Mouse (Mus musculus): ENCODE measurements around the gene Gm10720. TPM values are rescaled to one million over a fixed set of nuclear protein-coding genes. Genes with fewer than 3 reads are reported as not detected.

The Gm10720 gene
- total RNA-seq (2023) = not detected

DNA sequence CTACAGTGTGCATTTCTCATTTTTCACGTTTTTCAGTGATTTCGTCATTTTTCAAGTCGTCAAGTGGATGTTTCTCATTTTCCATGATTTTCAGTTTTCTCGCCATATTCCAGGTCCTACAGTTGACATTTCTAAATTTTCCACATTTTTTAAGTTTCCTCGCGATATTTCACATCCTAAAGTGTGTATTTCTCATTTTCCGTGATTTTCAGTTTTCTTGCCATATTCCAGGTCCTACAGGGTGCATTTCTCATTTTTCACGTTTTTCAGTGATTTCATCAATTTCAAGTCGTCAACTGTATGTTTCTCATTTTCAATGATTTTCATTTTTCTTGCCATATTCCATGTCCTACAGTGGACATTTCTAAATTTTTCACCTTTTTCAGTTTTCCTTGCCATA lies at the start of gene Gm10720:
Gene Gm10720 (plus strand): TSS at position 301 of the 400 bp plus-strand sequence.

DNA sequence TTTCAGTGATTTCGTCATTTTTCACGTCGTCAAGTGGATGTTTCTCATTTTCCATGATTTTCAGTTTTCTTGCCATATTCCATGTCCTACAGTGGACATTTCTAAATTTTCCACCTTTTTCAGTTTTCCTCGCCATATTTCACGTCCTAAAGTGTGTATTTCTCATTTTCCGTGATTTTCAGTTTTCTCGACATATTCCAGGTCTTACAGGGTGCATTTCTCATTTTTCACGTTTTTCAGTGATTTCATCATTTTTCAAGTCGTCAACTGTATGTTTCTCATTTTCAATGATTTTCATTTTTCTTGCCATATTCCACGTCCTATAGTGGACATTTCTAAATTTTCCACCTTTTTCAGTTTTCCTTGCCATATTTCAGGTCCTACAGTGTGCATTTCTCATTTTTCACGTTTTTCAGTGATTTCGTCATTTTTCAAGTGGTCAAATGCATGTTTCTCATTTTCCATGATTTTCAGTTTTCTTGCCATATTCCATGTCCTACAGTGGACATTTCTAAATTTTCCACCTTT lies 14.9 kb upstream of the Gm10720 start, which contains the start of gene Gm10722:
Gene Gm10722 (plus strand): TSS at position 478 of the 528 bp plus-strand sequence.

DNA sequence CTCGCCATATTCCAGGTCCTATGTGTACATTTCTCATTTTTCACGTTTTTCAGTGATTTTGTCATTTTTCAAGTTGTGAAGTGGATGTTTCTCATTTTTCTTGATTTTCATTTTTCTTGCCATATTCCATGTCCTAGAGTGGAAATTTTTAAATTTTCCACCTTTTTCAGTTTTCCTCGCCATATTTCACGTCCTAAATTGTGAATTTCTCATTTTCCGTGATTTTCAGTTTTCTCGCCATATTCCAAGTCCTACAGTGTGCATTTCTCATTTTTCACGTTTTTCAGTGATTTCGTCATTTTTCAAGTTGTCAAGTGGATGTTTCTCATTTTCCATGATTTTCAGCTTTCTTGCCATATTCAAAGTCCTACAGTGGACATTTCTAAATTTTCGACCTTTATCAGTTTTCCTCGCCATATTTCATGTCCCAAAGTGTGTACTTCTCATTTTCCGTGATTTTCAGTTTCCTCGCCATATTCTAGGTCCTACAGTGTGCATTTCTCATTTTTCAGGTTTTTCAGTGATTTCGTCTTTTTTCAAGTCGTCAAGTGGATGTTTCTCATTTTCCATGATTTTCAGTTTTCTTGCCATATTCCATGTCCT lies 12.6 kb upstream of the Gm10720 start, which contains the start of gene Gm11168:
Gene Gm11168 (plus strand): TSS at position 553 of the 603 bp plus-strand sequence.

DNA sequence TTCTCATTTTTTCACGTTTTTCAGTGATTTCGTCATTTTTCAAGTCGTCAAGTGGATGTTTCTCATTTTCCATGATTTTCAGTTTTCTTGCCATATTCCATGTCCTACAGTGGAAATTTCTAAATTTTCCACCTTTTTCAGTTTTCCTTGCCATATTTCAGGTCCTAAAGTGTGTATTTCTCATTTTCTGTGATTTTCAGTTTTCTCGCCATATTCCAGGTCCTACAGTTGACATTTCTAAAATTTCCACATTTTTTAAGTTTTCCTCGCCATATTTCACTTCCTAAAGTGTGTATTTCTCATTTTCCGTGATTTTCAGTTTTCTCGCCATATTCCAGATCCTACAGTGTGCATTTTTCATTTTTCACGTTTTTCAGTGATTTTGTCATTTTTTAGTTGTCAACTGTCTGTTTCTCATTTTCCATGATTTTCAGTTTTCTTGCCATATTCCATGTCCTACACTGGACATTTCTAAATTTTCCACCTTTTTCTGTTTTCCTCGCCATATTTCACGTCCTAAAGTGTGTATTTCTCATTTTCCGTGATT lies 2.6 kb upstream of the Gm10720 start, which contains the start of gene Gm10721:
Gene Gm10721 (plus strand): TSS at position 408 of the 547 bp plus-strand sequence.

DNA sequence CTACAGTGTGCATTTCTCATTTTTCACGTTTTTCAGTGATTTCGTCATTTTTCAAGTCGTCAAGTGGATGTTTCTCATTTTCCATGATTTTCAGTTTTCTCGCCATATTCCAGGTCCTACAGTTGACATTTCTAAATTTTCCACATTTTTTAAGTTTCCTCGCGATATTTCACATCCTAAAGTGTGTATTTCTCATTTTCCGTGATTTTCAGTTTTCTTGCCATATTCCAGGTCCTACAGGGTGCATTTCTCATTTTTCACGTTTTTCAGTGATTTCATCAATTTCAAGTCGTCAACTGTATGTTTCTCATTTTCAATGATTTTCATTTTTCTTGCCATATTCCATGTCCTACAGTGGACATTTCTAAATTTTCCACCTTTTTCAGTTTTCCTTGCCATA lies 1.7 kb downstream of the Gm10720 start, which contains the start of gene Gm10719:
Gene Gm10719 (plus strand): TSS at position 301 of the 400 bp plus-strand sequence.

DNA sequence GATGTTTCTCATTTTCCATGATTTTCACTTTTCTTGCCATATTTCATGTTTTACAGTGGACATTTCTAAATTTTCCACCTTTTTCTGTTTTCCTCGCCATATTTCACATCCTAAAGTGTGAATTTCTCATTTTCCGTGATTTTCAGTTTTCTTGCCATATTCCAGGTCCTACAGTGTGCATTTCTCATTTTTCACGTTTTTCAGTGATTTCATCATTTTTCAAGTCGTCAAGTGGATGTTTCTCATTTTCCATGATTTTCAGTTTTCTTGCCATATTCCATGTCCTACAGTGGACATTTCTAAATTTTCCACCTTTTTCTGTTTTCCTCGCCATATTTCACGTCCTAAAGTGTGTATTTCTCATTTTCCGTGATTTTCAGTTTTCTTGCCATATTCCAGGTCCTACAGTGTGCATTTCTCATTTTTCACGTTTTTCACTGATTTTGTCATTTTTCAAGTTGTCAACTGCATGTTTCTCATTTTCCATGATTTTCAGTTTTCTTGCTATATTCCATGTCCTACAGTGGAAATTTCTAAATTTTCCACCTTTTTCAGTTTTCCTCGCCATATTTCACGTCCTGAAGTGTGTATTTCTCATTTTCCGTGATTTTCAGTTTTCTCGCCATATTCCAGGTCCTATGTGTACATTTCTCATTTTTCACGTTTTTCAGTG lies 8.0 kb downstream of the Gm10720 start, which contains the start of gene Gm10718:
Gene Gm10718 (plus strand): TSS at position 236 of the 673 bp plus-strand sequence.

DNA sequence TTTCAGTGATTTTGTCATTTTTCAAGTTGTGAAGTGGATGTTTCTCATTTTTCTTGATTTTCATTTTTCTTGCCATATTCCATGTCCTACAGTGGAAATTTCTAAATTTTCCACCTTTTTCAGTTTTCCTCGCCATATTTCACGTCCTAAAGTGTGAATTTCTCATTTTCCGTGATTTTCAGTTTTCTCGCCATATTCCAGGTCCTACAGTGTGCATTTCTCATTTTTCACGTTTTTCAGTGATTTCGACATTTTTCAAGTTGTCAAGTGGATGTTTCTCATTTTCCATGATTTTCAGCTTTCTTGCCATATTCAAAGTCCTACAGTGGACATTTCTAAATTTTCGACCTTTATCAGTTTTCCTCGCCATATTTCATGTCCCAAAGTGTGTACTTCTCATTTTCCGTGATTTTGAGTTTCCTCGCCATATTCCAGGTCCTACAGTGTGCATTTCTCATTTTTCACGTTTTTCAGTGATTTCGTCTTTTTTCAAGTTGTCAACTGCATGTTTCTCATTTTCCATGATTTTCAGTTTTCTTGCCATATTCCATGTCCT lies 9.5 kb downstream of the Gm10720 start, which contains the start of gene Gm10717:
Gene Gm10717 (plus strand): TSS at position 506 of the 556 bp plus-strand sequence.

DNA sequence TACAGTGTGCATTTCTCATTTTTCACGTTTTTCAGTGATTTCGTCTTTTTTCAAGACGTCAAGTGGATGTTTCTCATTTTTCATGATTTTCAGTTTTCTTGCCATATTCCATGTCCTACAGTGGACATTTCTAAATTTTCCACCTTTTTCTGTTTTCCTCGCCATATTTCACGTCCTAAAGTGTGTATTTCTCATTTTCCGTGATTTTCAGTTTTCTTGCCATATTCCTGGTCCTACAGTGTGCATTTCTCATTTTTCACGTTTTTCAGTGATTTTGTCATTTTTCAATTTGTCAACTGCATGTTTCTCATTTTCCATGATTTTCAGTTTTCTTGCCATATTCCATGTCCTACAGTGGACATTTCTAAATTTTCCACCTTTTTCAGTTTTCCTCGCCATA lies 18.8 kb downstream of the Gm10720 start, which contains the start of gene Gm17535:
Gene Gm17535 (plus strand): TSS at position 301 of the 400 bp plus-strand sequence.

DNA sequence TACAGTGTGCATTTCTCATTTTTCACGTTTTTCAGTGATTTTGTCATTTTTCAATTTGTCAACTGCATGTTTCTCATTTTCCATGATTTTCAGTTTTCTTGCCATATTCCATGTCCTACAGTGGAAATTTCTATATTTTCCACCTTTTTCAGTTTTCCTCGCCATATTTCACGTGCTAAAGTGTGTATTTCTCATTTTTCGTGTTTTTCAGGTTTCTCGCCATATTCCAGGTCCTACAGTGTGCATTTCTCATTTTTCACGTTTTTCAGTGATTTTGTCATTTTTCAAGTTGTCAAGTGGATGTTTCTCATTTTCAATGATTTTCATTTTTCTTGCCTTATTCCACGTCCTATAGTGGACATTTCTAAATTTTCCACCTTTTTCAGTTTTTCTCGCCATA lies 21.1 kb downstream of the Gm10720 start, which contains the start of gene Gm10715:
Gene Gm10715 (plus strand): TSS at position 301 of the 400 bp plus-strand sequence.

Other genes with a start within 250 kb of the Gm10720 start
- gene Gm10722, start 14.7 kb upstream of the Gm10720 start, total RNA-seq (2023) = not detected
- gene Gm11168, start 12.3 kb upstream of the Gm10720 start, total RNA-seq (2023) = not detected
- not detected for gene Gm10721, start 2.5 kb upstream of the Gm10720 start, total RNA-seq (2023)
- gene Gm10719, start 1.8 kb downstream of the Gm10720 start, total RNA-seq (2023) = 1.1 TPM
- 2.0 TPM for gene Gm10718, start 7.9 kb downstream of the Gm10720 start, total RNA-seq (2023)
- gene Gm10717, start 9.8 kb downstream of the Gm10720 start, total RNA-seq (2023) = not detected
- gene Gm17535, start 18.9 kb downstream of the Gm10720 start, total RNA-seq (2023) = not detected
- gene Gm10715, start 21.2 kb downstream of the Gm10720 start, total RNA-seq (2023) = not detected

Measured in CD4-positive naive resting alpha-beta T cell, adult 57 days (primary cell).